Mouse (Mus musculus): ENCODE results near the gene Arid3c. TPM values are rescaled to one million over a fixed set of nuclear protein-coding genes. Genes with fewer than 3 reads are reported as not detected.
A peak's percentile ranks its signal among the peaks of the same experiment; 100 is the strongest.

Arid3c gene
- polyA plus RNA-seq, 1 experiment from 2014 or later: 0.15 TPM

GRCm38 (mm10) chr4:41740380-41741157 lies 9.6 kb upstream of the Arid3c start:
- 0 out of 2 replicates have a peak, but pooled peaks cover 1% of the 10 kb centered on the region for H3K9me3 ChIP-seq (ENCODE audit: control insufficient read depth, low read length)
- H3K9ac ChIP-seq (ENCODE audit: low read depth, low read length): peak overlapping the region; percentile 78
- DNase-seq (ENCODE audit: low spot score) (peak; percentile 50), ATAC-seq (ENCODE audit: low read depth) (peak; percentile 81)
- peak overlapping the region; percentile 84 for H3K27ac ChIP-seq (replicated peaks; ENCODE audit: low read depth, low read length)
- peak overlapping the region; percentile 80 for H3K4me3 ChIP-seq (ENCODE audit: low read depth, low read length)
- H3K36me3 ChIP-seq (ENCODE audit: control insufficient read depth, insufficient read depth, low read length): peaks cover 9% of the 10 kb centered on the region; the same call in 1 of the 2 replicates
- 1% methylated on average over 38 of the region's 48 CpGs for WGBS
- peak overlapping the region; percentile 92 for H3K4me2 ChIP-seq (ENCODE audit: low read depth, low read length)
- H3K27me3 ChIP-seq (replicated peaks; ENCODE audit: control insufficient read depth, insufficient read depth, low read length): no peaks in the 10 kb centered on the region
- H3K4me1 ChIP-seq (ENCODE audit: control insufficient read depth, insufficient read depth, low read length): peaks cover 9% of the 10 kb centered on the region; the same call in 1 of the 2 replicates

GRCm38 (mm10) chr4:41739260-41739659 lies 8.3 kb upstream of the Arid3c start:
- WGBS: 94% methylated on average over 13 of the region's 13 CpGs
- peaks cover 9% of the 10 kb centered on the region; the same call in 1 of the 2 replicates for H3K4me1 ChIP-seq (ENCODE audit: control insufficient read depth, insufficient read depth, low read length)
- H3K36me3 ChIP-seq (ENCODE audit: control insufficient read depth, insufficient read depth, low read length): peaks cover 9% of the 10 kb centered on the region; the same call in 1 of the 2 replicates
- 0 out of 2 replicates have a peak, but pooled peaks cover 5% of the 10 kb centered on the region for H3K9me3 ChIP-seq (ENCODE audit: control insufficient read depth, low read length)
- H3K4me2 ChIP-seq (ENCODE audit: low read depth, low read length): peak overlapping the region; percentile 92; the same call in 1 of the 2 replicates
- H3K27ac ChIP-seq (replicated peaks; ENCODE audit: low read depth, low read length): no peak overlapping the region
- no peak overlapping the region for H3K9ac ChIP-seq (ENCODE audit: low read depth, low read length)
- DNase-seq (ENCODE audit: low spot score) (no peak), ATAC-seq (ENCODE audit: low read depth) (no peak)
- peak overlapping the region; percentile 80; the same call in 1 of the 2 replicates for H3K4me3 ChIP-seq (ENCODE audit: low read depth, low read length)
- H3K27me3 ChIP-seq (replicated peaks; ENCODE audit: control insufficient read depth, insufficient read depth, low read length): no peaks in the 10 kb centered on the region

GRCm38 (mm10) chr4:41738256-41738603 lies 7.3 kb upstream of the Arid3c start:
- Histone ChIP-seq H3K9ac (ENCODE audit: low read depth, low read length) (no peak overlapping the region), H3K4me3 (ENCODE audit: low read depth, low read length) (no peak overlapping the region), H3K4me2 (ENCODE audit: low read depth, low read length) (no peak overlapping the region), H3K36me3 (ENCODE audit: control insufficient read depth, insufficient read depth, low read length) (peaks cover 9% of the 10 kb centered on the region; the same call in 1 of the 2 replicates), H3K4me1 (ENCODE audit: control insufficient read depth, insufficient read depth, low read length) (peaks cover 9% of the 10 kb centered on the region; the same call in 1 of the 2 replicates), H3K9me3 (ENCODE audit: control insufficient read depth, low read length) (0 out of 2 replicates have a peak, but pooled peaks cover 5% of the 10 kb centered on the region), H3K27ac (replicated peaks; ENCODE audit: low read depth, low read length) (no peak overlapping the region), H3K27me3 (replicated peaks; ENCODE audit: control insufficient read depth, insufficient read depth, low read length) (peaks cover 6% of the 10 kb centered on the region)
- no peak for DNase-seq (ENCODE audit: low spot score)
- no peak for ATAC-seq (ENCODE audit: low read depth)
- WGBS: 67% methylated on average over 1 of the region's 1 CpGs

GRCm38 (mm10) chr4:41737602-41738255 lies 6.8 kb upstream of the Arid3c start:
- H3K4me3 ChIP-seq (ENCODE audit: low read depth, low read length): no peak overlapping the region
- H3K4me2 ChIP-seq (ENCODE audit: low read depth, low read length): no peak overlapping the region
- 0 out of 2 replicates have a peak, but pooled peaks cover 5% of the 10 kb centered on the region for H3K9me3 ChIP-seq (ENCODE audit: control insufficient read depth, low read length)
- H3K27me3 ChIP-seq (replicated peaks; ENCODE audit: control insufficient read depth, insufficient read depth, low read length): peaks cover 11% of the 10 kb centered on the region
- DNase-seq (ENCODE audit: low spot score): peak; percentile 82
- peaks cover 9% of the 10 kb centered on the region; the same call in 1 of the 2 replicates for H3K36me3 ChIP-seq (ENCODE audit: control insufficient read depth, insufficient read depth, low read length)
- no peak overlapping the region for H3K9ac ChIP-seq (ENCODE audit: low read depth, low read length)
- peaks cover 9% of the 10 kb centered on the region; the same call in 1 of the 2 replicates for H3K4me1 ChIP-seq (ENCODE audit: control insufficient read depth, insufficient read depth, low read length)
- WGBS: 39% methylated on average over 8 of the region's 8 CpGs
- H3K27ac ChIP-seq (replicated peaks; ENCODE audit: low read depth, low read length): no peak overlapping the region
- ATAC-seq (ENCODE audit: low read depth): peak; percentile 54; the same call in 1 of the 2 replicates

DNA sequence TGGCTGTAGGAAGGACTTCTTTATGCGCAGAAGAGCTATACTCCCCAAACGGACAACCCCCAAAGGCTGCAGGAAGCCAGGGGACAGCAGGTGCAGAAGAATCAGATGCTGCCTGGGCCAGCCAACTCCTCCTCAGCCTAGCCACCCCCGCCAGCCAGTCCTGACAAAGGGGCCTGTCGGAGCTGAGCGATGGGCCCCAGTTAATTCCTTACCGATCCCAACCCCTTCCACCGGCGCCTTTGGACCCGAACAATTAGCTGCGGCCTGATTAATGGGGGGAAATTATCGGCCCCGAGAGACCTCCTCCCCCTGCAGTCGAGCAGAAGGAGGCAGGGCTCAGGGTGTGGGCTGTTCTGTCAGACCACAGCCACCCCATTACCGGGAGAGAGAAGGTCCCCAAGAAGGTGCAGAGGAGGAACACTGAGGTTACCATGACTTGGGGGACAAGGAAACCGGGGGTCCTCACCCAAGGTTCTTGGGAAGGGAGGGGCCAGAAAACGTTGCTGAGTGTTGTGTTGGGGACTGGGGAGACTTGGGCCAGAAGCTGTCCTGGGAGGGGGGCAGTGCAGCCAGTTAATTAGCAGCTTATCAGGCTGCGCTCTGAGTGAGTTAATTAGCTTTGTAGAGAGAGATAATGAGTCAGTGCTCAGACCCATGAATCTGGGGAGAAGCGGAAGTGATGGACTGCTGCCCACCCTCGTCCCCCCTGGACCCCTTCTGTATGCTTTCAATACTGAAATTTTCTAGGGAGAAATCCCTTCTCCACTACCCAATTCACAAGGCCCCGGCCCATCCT lies 3.9 kb downstream of the Arid3c start:
- WGBS: 19% methylated on average over 20 of the region's 20 CpGs
- H3K9ac ChIP-seq (ENCODE audit: low read depth, low read length): no peak overlapping the region
- no peaks in the 10 kb centered on the region for H3K9me3 ChIP-seq (ENCODE audit: control insufficient read depth, low read length)
- DNase-seq (ENCODE audit: low spot score) (no peak), ATAC-seq (ENCODE audit: low read depth) (no peak)
- H3K27ac ChIP-seq (replicated peaks; ENCODE audit: low read depth, low read length): no peak overlapping the region
- no peak overlapping the region for H3K4me2 ChIP-seq (ENCODE audit: low read depth, low read length)
- H3K4me3 ChIP-seq (ENCODE audit: low read depth, low read length): no peak overlapping the region
- peaks cover 79% of the 10 kb centered on the region for H3K27me3 ChIP-seq (replicated peaks; ENCODE audit: control insufficient read depth, insufficient read depth, low read length)
- H3K4me1 ChIP-seq (ENCODE audit: control insufficient read depth, insufficient read depth, low read length): peaks cover 10% of the 10 kb centered on the region
- no peaks in the 10 kb centered on the region for H3K36me3 ChIP-seq (ENCODE audit: control insufficient read depth, insufficient read depth, low read length)

DNA sequence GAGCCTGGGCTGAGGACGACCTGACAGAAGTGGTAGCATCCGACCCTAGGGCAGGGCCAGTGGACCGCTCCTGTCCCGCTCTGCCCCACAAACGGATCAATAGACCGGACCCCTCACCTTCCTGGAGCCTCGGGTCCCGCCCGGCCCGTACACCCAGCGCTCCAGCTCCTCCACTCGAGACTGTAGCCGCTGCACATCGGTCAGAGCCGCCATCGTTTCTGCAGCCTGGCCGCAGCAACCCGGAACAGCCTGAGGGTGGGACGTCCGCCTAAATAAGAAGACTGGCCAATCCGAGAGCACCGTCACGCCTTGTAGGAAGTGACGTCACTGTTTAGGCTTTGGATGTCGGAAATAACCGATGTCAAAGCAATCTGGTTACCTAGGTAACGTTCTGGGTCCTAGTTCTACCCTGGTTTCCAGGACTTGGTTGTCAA lies 8.0 kb downstream of the Arid3c start, which contains the start of gene Dctn3:
TSS of gene Dctn3 (minus strand) at position 253 of the 434 bp plus-strand sequence.
- ATAC-seq (ENCODE audit: low read depth) (peak; percentile 96), DNase-seq (ENCODE audit: low spot score) (peak; percentile 99)
- peak within 1 kb of the TSS; percentile 65 for H3K4me3 ChIP-seq (ENCODE audit: low read depth, low read length)
- under 1% methylated on average over 27 of the region's 27 CpGs for WGBS
- H3K9ac ChIP-seq (ENCODE audit: low read depth, low read length): peak within 1 kb of the TSS; percentile 81
- no peak within 1 kb of the TSS for H3K27ac ChIP-seq (replicated peaks; ENCODE audit: low read depth, low read length)
- H3K4me1 ChIP-seq (ENCODE audit: control insufficient read depth, insufficient read depth, low read length): peaks cover 7% of the 10 kb centered on the region; the same call in 1 of the 2 replicates
- no peaks in the 10 kb centered on the region for H3K9me3 ChIP-seq (ENCODE audit: control insufficient read depth, low read length)
- peak within 1 kb of the TSS; percentile 75 for H3K4me2 ChIP-seq (ENCODE audit: low read depth, low read length)
- peaks cover 42% of the 10 kb centered on the region for H3K27me3 ChIP-seq (replicated peaks; ENCODE audit: control insufficient read depth, insufficient read depth, low read length)
- peaks cover 21% of the 10 kb centered on the region; the same call in 1 of the 2 replicates for H3K36me3 ChIP-seq (ENCODE audit: control insufficient read depth, insufficient read depth, low read length)

- ATAC-seq (ENCODE audit: low read depth): no peak
- DNase-seq (ENCODE audit: low spot score): peak; percentile 73
- WGBS: 36% methylated on average over 6 of the region's 6 CpGs
- Histone ChIP-seq H3K9ac (ENCODE audit: low read depth, low read length) (peak overlapping the region; percentile 17; the same call in 1 of the 2 replicates), H3K27me3 (replicated peaks; ENCODE audit: control insufficient read depth, insufficient read depth, low read length) (no peaks in the 10 kb centered on the region), H3K36me3 (ENCODE audit: control insufficient read depth, insufficient read depth, low read length) (peaks cover 27% of the 10 kb centered on the region; the same call in 1 of the 2 replicates), H3K4me1 (ENCODE audit: control insufficient read depth, insufficient read depth, low read length) (peaks cover 12% of the 10 kb centered on the region), H3K4me2 (ENCODE audit: low read depth, low read length) (no peak overlapping the region), H3K4me3 (ENCODE audit: low read depth, low read length) (no peak overlapping the region), H3K9me3 (ENCODE audit: control insufficient read depth, low read length) (no peaks in the 10 kb centered on the region), H3K27ac (replicated peaks; ENCODE audit: low read depth, low read length) (peak overlapping the region; percentile 25; the same call in 1 of the 2 replicates)
These were observed 14.1 kb downstream of the Arid3c start for GRCm38 (mm10) chr4:41716834-41717233.

- no peak for ATAC-seq (ENCODE audit: low read depth)
- Histone ChIP-seq H3K4me1 (ENCODE audit: control insufficient read depth, insufficient read depth, low read length) (peaks cover 17% of the 10 kb centered on the region), H3K9ac (ENCODE audit: low read depth, low read length) (no peak overlapping the region), H3K27ac (replicated peaks; ENCODE audit: low read depth, low read length) (no peak overlapping the region), H3K4me2 (ENCODE audit: low read depth, low read length) (no peak overlapping the region), H3K9me3 (ENCODE audit: control insufficient read depth, low read length) (no peaks in the 10 kb centered on the region), H3K27me3 (replicated peaks; ENCODE audit: control insufficient read depth, insufficient read depth, low read length) (no peaks in the 10 kb centered on the region), H3K4me3 (ENCODE audit: low read depth, low read length) (no peak overlapping the region), H3K36me3 (ENCODE audit: control insufficient read depth, insufficient read depth, low read length) (peaks cover 33% of the 10 kb centered on the region; the same call in 1 of the 2 replicates)
- no peak for DNase-seq (ENCODE audit: low spot score)
- WGBS: 84% methylated on average over 5 of the region's 5 CpGs
These were observed 15.3 kb downstream of the Arid3c start for GRCm38 (mm10) chr4:41715596-41715995.
